Mouse (Mus musculus) lung, adult 2 months (tissue): ENCODE results near the gene Necab2.

Experiments used
- CTCF ChIP-seq: fragments of 200-500 bp; IDR thresholded peaks from 2 replicates; pipeline ENCODE4 v1.5.1; 2011; ENCODE audit warnings: mild to moderate bottlenecking, low read length, control low read depth; ENCODE audit not compliant: insufficient read depth
- POLR2A ChIP-seq: fragments of 200-500 bp; IDR thresholded peaks from 2 replicates; pipeline ENCODE4 v1.6.1; 2011; ENCODE audit warnings: low read depth, mild to moderate bottlenecking, control low read depth, low read length, borderline replicate concordance; ENCODE audit errors: extremely low read depth

GRCm38 (mm10) chr8:119421603-119422122, 24.9 kb upstream of the Necab2 start:
- no peak for TF ChIP-seq CTCF
- TF ChIP-seq POLR2A, result no peak
